Mouse (Mus musculus) hindbrain, embryonic 13.5 days (tissue): ENCODE results near the gene Tusc2. TPM values are rescaled to one million over a fixed set of nuclear protein-coding genes. Genes with fewer than 3 reads are reported as not detected.

Source experiments
- ATAC-seq: fragments of 200-750 bp; cut with Nextera tagmentation; 2 replicates; pipeline ENCODE4 v1.8.0; 2017; ENCODE audit warnings: moderate TSS enrichment; ENCODE audit not compliant: low FRiP score
- H3K27ac ChIP-seq: fragments of 300-500 bp; sonication (generic); 2 replicates; pipeline ENCODE4 v1.5.1; 2015; ENCODE audit warnings: inconsistent platforms, mild to moderate bottlenecking, moderate library complexity
- H3K27me3 ChIP-seq: fragments of 300-500 bp; sonication (generic); 2 replicates; pipeline ENCODE4 v1.6.1; 2015; ENCODE audit warnings: mild to moderate bottlenecking, inconsistent platforms
- H3K36me3 ChIP-seq: fragments of 300-500 bp; sonication (generic); 2 replicates; pipeline ENCODE4 v1.6.1; 2015; ENCODE audit warnings: mild to moderate bottlenecking, inconsistent platforms
- H3K4me1 ChIP-seq: fragments of 300-500 bp; sonication (generic); replicated peaks from 2 replicates; pipeline ENCODE4 v1.6.1; 2015; ENCODE audit warnings: inconsistent platforms
- H3K4me2 ChIP-seq: fragments of 300-500 bp; sonication (generic); 2 replicates; pipeline ENCODE4 v1.6.1; 2015; ENCODE audit warnings: inconsistent platforms, mild to moderate bottlenecking, moderate library complexity
- H3K4me3 ChIP-seq: fragments of 300-500 bp; sonication (generic); 2 replicates; pipeline ENCODE4 v1.5.1; 2015; ENCODE audit warnings: mild to moderate bottlenecking, inconsistent platforms
- H3K9ac ChIP-seq: fragments of 300-500 bp; sonication (generic); 2 replicates; pipeline ENCODE4 v1.6.1; 2015; ENCODE audit warnings: mild to moderate bottlenecking, inconsistent platforms
- H3K9me3 ChIP-seq: fragments of 300-500 bp; sonication (generic); 2 replicates; pipeline ENCODE4 v1.6.1; 2016; ENCODE audit warnings: inconsistent platforms
- WGBS: fragments of 180-500 bp; shearing (Covaris S2); methylation state at CpG from one replicate; pipeline ENCODE4 v1.1.7; 2015; 5-methylcytosine and 5-hydroxymethylcytosine counted together
- polyA plus RNA-seq: library from polyadenylated mRNA; unstranded; fragments of >200 nt; fragmentation: Nextera tagmentation; extraction: Ambion mirVana; gene quantifications from 2 replicates; pipeline ENCODE4 v1.2.1, GENCODE M21; 2015

Tusc2 gene
- polyA plus RNA-seq, 1 experiment from 2014 or later = 108 TPM

DNA sequence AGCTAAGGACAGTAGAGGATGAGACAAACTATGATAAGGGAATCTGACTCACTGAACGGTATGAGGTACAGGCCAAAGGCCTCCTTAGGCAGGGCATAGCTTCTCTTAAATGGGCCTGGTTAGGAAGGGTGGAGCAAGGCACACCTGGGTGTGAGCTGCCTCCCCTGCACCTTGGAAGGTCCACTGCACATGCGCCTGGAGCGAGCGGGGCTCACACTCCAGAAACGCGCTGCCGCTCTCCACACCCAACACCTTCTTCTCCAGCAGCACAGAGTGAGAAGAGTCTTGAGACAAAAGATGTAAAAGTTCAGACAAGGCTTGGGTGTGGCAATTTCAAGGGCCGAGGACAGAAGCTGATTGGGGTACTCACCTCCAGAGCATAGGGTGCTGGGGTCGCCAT is 36.4 kb downstream of the Tusc2 start:
- Histone ChIP-seq H3K27me3 (peaks cover 7% of the 10 kb centered on the region; the same call in 1 of the 2 replicates), H3K4me3 (no peak overlapping the region), H3K9ac (no peak overlapping the region), H3K9me3 (no peaks in the 10 kb centered on the region), H3K27ac (no peak overlapping the region), H3K4me2 (no peak overlapping the region), H3K4me1 (peaks cover 14% of the 10 kb centered on the region), H3K36me3 (no peaks in the 10 kb centered on the region)
- ATAC-seq = no peak
- 91% methylated on average over 9 of the region's 9 CpGs for WGBS

DNA sequence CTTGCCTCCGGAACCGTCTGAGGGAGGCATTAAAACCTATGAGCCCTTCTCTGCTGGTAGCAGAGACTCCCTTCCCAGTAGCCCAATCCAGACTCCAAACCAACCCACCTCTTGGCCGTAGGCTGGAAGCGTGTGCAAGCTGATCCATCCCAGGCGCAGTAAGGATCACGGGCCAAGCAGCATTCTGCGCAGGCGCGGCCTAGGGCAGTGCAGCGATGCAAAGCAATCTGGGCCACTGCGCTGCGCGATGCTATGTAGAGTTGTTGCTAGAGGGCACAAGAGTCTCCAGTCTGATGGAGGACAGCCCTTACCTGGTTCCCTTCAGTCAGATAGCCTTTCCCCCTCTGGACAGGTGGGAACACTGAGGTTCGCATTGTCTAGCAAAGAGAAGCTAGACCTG is 36.8 kb downstream of the Tusc2 start:
- Histone ChIP-seq H3K4me1 (peaks cover 18% of the 10 kb centered on the region), H3K27me3 (peaks cover 7% of the 10 kb centered on the region; the same call in 1 of the 2 replicates), H3K9ac (0 out of 2 replicates have a peak overlapping the region, but pooled peaks have one; percentile 10), H3K27ac (no peak overlapping the region), H3K36me3 (no peaks in the 10 kb centered on the region), H3K4me2 (no peak overlapping the region), H3K9me3 (no peaks in the 10 kb centered on the region), H3K4me3 (no peak overlapping the region)
- 72% methylated on average over 14 of the region's 14 CpGs for WGBS
- ATAC-seq = no peak

DNA sequence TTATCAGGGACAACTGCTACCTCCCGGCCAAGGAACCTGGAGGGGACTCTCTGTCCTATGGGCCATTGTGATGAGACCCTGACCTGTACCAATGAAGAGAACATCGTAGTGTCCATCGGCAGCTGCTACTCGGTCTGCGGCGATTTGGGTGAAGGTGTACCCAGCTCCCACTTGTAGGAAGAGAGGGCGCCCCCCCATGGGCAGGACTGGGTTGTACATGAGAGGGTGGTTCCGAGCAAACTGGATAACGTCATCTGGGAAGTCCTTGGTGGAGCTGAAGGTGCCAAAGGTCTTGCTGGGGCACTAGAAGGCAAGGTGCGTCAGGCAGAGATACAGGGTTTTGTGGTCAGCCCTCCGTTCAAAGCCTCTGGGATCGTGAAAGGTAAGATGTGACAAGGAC is 37.7 kb downstream of the Tusc2 start:
- peaks cover 25% of the 10 kb centered on the region for H3K4me1 ChIP-seq
- H3K27me3 ChIP-seq = peaks cover 7% of the 10 kb centered on the region; the same call in 1 of the 2 replicates
- 79% methylated on average over 12 of the region's 12 CpGs for WGBS
- ATAC-seq = no peak
- no peak overlapping the region for H3K9ac ChIP-seq
- no peak overlapping the region for H3K27ac ChIP-seq
- no peaks in the 10 kb centered on the region for H3K36me3 ChIP-seq
- no peak overlapping the region for H3K4me3 ChIP-seq
- no peaks in the 10 kb centered on the region for H3K9me3 ChIP-seq
- no peak overlapping the region for H3K4me2 ChIP-seq

DNA sequence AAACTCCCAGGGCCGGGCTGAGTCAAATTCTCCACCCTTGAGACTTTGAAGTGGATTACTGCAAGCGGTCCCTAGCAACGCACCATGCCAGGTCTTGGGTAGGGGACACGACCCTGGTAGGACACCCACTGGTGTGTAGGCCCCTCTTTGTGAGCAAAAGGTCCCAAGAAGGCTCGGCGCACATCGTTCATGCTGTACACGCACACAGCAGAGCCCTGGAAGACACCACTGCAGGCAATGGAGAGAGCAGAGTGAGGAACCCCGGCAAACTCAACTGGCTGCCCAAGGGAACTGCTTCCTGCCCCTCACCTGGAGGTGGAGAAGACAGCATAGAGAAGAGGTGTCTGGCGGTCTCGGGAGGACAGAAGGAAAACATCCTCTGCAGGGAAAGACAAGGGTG is 38.2 kb downstream of the Tusc2 start:
- Histone ChIP-seq H3K4me1 (peaks cover 31% of the 10 kb centered on the region), H3K9ac (0 out of 2 replicates have a peak overlapping the region, but pooled peaks have one; percentile 24), H3K4me2 (no peak overlapping the region), H3K9me3 (no peaks in the 10 kb centered on the region), H3K27me3 (peaks cover 7% of the 10 kb centered on the region; the same call in 1 of the 2 replicates), H3K27ac (no peak overlapping the region), H3K4me3 (no peak overlapping the region), H3K36me3 (no peaks in the 10 kb centered on the region)
- no peak for ATAC-seq
- 88% methylated on average over 11 of the region's 11 CpGs for WGBS

DNA sequence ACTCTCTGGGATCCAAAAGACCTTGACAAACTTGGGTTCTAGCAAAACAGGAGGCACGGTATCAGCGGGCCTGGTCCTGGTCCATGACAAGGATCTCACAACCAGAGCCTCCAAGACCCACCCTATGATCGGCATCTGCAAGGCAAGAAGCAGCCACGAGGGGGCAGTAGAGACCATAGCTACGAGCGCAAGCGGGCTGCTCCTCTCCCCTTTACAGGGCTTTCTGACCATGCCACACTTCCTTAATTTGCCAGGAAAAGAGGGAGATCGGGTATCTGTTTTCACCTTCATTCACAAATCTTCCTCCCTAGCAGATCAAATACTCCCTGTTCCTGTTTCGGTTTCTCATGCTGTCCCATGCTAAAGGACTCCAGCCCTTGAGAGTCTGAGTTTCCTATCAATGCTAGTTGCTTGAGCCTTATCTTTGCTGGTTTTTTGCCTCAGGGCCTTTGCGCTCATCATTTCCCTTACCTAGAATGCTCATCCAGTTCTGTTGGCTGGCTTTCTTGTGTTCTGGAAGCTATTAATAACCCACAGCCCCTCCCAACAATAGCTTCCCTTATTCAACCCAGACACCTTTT is 39.1 kb downstream of the Tusc2 start:
- Histone ChIP-seq H3K9ac (peak overlapping the region; percentile 58), H3K4me2 (no peak overlapping the region)

DNA sequence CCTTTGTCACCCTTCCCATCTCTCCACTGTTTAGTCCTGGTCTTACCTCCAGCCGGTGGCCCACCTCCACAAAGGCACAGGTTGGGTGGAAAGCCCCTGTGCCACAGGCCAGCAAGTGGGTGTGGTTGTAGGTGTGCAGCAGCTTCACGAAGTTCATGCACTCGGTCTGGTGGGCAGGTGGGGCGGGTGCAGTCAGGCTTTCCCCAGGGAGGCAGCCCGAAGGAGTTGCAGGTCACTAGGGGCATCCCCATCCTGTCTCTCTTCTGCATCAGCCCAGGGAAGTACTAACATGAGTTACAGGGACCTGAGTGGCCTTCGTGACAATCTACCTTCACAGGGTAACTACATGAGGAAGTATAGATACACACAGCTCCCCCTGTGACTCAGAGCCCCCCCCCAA is 40.2 kb downstream of the Tusc2 start:
- no peak overlapping the region; the same call in 1 of the 2 replicates for H3K9ac ChIP-seq

More for the DNA sequence above, 39.1 kb downstream of the Tusc2 start:
- Histone ChIP-seq H3K4me3 (no peak overlapping the region), H3K4me1 (peaks cover 40% of the 10 kb centered on the region), H3K9me3 (no peaks in the 10 kb centered on the region), H3K36me3 (no peaks in the 10 kb centered on the region), H3K27me3 (peaks cover 7% of the 10 kb centered on the region; the same call in 1 of the 2 replicates), H3K27ac (peak overlapping the region; percentile 23; the same call in 1 of the 2 replicates)
- peak; percentile 57; the same call in 1 of the 2 replicates for ATAC-seq
- 13% methylated on average over 10 of the region's 10 CpGs for WGBS

DNA sequence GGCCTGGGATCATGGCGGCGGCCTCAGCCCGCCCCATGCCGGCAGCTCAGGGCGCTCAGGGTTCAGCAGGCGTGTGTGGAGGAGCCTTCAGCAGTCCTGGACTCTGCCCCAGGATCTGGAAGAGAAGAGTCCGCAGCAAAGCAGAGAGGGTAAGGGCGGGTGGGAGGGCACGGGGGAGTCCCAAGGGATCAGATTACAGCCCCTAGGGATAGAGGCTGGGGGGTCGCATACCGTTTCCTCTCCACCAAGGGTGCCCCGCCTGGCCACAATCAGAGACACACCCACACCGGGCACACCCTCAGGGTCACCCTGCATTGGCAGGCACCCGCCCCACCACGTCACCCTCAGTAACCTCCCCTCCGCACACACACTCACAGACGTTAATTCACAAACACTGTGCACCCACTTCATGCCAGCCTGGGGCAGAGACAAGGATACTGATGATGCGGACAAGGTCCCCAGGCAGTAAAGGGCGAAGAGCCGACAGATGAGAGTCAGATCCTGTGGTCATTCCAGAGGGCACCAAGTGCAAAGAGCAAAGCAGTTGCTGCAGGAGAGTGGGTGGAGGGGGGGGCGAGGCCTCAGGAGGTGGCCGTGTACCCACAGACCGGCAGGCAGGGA is 42.1 kb downstream of the Tusc2 start:
- peak overlapping the region; percentile 40; the same call in 1 of the 2 replicates for H3K9ac ChIP-seq
- ATAC-seq = no peak

More for the DNA sequence above, 40.2 kb downstream of the Tusc2 start:
- no peak overlapping the region for H3K27ac ChIP-seq
- peaks cover 7% of the 10 kb centered on the region; the same call in 1 of the 2 replicates for H3K27me3 ChIP-seq
- H3K4me2 ChIP-seq = no peak overlapping the region
- H3K4me1 ChIP-seq = peaks cover 50% of the 10 kb centered on the region
- no peaks in the 10 kb centered on the region for H3K9me3 ChIP-seq
- 93% methylated on average over 6 of the region's 6 CpGs for WGBS
- H3K4me3 ChIP-seq = no peak overlapping the region
- H3K36me3 ChIP-seq = no peaks in the 10 kb centered on the region
- ATAC-seq = no peak

DNA sequence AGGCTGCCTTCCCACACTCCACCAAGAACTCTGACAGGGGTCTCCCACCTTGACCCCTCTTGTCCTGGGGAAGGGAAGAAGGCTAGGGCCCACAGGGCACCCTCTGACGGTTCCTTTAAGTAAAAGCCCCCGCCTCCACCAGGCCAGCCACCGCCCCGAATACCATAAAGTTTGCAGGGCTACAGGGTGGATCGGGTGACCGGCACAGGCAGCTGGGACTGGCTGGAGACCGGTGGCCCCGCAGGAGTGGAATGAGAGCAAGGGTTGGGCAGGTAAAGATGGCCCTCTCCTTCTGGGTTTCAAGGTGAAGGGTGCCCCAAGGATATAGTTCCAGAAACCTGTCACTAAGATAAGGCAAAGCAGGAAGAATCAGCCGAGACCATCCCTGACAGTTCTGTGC is 43.5 kb downstream of the Tusc2 start:
- H3K27me3 ChIP-seq = peaks cover 3% of the 10 kb centered on the region; the same call in 1 of the 2 replicates
- peaks cover 75% of the 10 kb centered on the region for H3K4me1 ChIP-seq
- 17% methylated on average over 9 of the region's 9 CpGs for WGBS
- no peak overlapping the region for H3K27ac ChIP-seq
- H3K9ac ChIP-seq = no peak overlapping the region
- H3K4me3 ChIP-seq = no peak overlapping the region
- ATAC-seq = no peak
- H3K4me2 ChIP-seq = no peak overlapping the region
- no peaks in the 10 kb centered on the region for H3K36me3 ChIP-seq
- no peaks in the 10 kb centered on the region for H3K9me3 ChIP-seq

More for the DNA sequence above, 42.1 kb downstream of the Tusc2 start:
- no peak overlapping the region for H3K27ac ChIP-seq
- H3K4me1 ChIP-seq = peaks cover 66% of the 10 kb centered on the region
- H3K4me2 ChIP-seq = peak overlapping the region; percentile 17; the same call in 1 of the 2 replicates
- no peaks in the 10 kb centered on the region for H3K9me3 ChIP-seq
- H3K36me3 ChIP-seq = no peaks in the 10 kb centered on the region
- H3K4me3 ChIP-seq = no peak overlapping the region
- peaks cover 7% of the 10 kb centered on the region; the same call in 1 of the 2 replicates for H3K27me3 ChIP-seq
- WGBS = 37% methylated on average over 23 of the region's 23 CpGs

DNA sequence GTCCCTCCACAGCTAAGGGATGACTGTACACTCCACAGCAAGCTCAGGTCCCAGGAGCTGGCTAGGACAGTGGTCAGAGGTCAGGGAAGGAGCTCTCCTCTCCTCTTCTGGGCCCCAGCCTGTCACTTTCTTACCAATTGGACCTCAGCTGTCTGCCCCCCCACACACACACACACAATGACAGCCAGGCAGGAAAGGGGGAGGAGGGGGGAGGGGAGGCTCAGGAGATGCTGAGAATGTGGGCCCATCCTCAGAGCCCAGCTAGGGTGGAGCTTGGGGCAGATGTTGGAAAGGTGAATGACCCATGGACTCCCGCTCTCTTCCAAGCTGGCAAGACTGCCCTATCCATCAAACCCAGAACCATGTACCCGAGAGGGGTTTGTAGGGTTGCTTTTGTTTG is 44.0 kb downstream of the Tusc2 start:
- no peaks in the 10 kb centered on the region for H3K36me3 ChIP-seq
- H3K4me1 ChIP-seq = peaks cover 79% of the 10 kb centered on the region
- WGBS = 54% methylated on average over 2 of the region's 2 CpGs
- H3K4me2 ChIP-seq = no peak overlapping the region
- H3K4me3 ChIP-seq = no peak overlapping the region
- no peak for ATAC-seq
- H3K9ac ChIP-seq = no peak overlapping the region
- no peaks in the 10 kb centered on the region for H3K9me3 ChIP-seq
- peaks cover 3% of the 10 kb centered on the region; the same call in 1 of the 2 replicates for H3K27me3 ChIP-seq
- H3K27ac ChIP-seq = no peak overlapping the region

DNA sequence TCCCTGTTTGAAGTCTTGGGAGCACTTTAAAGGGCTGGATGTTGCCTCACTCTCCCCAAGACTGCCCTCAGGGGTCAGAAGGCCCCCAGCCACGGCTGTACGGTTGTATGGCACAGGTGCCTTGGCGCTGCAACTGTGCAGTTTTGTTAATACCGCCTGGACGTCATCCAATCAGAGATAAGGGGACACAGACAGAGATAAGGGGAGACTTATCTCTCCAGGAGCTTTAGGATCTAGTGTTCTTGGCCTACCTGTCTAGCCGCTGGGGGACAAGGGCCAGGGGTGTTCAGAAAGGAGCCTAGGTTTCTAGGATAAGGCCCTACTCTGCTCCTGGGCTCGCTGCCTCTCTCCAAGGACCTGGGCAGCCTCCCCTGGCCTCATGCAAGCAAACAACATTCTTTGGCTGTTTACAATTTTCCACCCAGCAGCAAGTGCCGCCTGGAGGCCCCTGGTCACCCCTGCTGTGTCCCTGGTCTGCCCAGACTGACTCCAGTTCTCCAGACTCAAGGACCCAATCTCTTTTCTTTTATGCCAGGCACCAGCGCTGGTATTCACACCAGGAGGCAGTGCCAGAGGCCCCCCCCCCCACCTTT is 44.7 kb downstream of the Tusc2 start:
- H3K36me3 ChIP-seq = no peaks in the 10 kb centered on the region
- H3K9ac ChIP-seq = 0 out of 2 replicates have a peak overlapping the region, but pooled peaks have one; percentile 29
- H3K4me2 ChIP-seq = no peak overlapping the region
- H3K4me1 ChIP-seq = peaks cover 77% of the 10 kb centered on the region
- WGBS = 53% methylated on average over 9 of the region's 9 CpGs
- peaks cover 3% of the 10 kb centered on the region; the same call in 1 of the 2 replicates for H3K27me3 ChIP-seq
- peak overlapping the region; percentile 44; the same call in 1 of the 2 replicates for H3K27ac ChIP-seq
- ATAC-seq = no peak
- H3K9me3 ChIP-seq = no peaks in the 10 kb centered on the region
- H3K4me3 ChIP-seq = no peak overlapping the region

DNA sequence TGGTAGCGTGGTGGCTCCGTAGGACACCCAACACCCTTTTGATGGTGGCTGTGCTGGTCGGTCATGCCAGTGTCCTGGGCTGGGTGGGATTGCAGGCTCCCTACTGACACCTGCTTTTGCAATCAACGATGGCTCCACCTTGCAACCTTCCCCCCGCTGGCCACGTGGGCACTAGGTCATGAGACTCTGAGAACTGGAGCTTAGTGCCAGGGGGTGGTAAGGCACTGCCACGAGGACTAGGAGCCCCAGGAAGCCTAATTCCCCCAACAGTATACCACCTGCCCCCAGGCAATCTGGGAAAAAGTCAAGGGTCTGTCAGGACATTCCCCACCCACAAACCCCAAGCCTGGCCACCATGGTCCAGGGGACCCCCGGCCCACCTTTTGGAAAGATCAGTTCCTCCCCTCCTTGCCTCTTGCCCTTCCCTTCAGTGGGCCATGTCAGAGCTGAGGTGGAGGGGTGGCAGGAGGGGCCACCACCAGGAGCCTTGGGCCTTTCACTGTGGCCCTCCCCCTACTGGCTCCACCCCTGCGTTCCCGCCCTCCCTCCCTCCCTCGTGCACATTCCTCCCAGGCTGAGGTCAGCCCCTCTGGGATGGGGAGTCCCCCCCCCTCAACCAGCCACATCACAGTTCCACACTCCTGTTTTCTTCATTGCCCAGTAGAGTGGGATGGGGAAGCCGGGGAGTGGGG is 45.8 kb downstream of the Tusc2 start, which contains the start of gene Sema3b:
Gene Sema3b, minus strand, starts transcription at position 489 of the 692 bp plus-strand sequence.
- no peak for ATAC-seq
- Histone ChIP-seq H3K4me1 (peaks cover 80% of the 10 kb centered on the region), H3K27ac (peak within 1 kb of the TSS; percentile 44), H3K9me3 (no peaks in the 10 kb centered on the region), H3K36me3 (peaks cover 1% of the 10 kb centered on the region), H3K9ac (0 out of 2 replicates have a peak within 1 kb of the TSS, but pooled peaks have one; percentile 29), H3K27me3 (no peaks in the 10 kb centered on the region; the same call in 1 of the 2 replicates), H3K4me3 (no peak within 1 kb of the TSS), H3K4me2 (no peak within 1 kb of the TSS)
- WGBS = 45% methylated on average over 12 of the region's 12 CpGs

DNA sequence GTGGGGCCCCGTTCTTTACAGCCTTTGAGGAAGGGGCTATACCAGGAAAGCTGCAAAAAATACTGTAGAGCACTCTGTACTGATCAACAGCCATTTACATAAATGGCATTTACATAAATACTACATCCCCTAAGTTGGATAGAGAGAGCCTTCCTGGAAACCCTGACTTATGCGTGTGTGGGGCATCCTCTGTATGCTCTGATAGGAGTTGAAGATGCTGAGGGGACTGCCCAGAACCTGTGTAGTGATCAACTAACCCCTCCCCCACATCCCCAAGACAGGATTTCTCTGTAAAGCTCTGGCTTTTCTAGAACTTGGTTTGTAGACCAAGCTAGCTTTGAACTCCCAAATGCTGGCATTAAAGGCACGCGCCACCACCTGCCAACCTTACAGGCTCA is 46.4 kb downstream of the Tusc2 start:
- Histone ChIP-seq H3K4me1 (peaks cover 75% of the 10 kb centered on the region), H3K27ac (peak overlapping the region; percentile 8; the same call in 1 of the 2 replicates), H3K9ac (no peak overlapping the region), H3K4me3 (no peak overlapping the region), H3K4me2 (no peak overlapping the region), H3K36me3 (peaks cover 6% of the 10 kb centered on the region), H3K9me3 (no peaks in the 10 kb centered on the region), H3K27me3 (no peaks in the 10 kb centered on the region)
- 63% methylated on average over 4 of the region's 4 CpGs for WGBS
- no peak for ATAC-seq
